Mouse (Mus musculus) brown adipose tissue, adult 24 weeks (tissue): ENCODE results near the gene Plagl2. TPM values are rescaled to one million over a fixed set of nuclear protein-coding genes. Genes with fewer than 3 reads are reported as not detected.

Source experiments
- H3K27ac ChIP-seq: fragments of 200-500 bp; replicated peaks from 2 replicates; pipeline ENCODE4 v1.5.1; 2012; ENCODE audit warnings: low read depth, mild to moderate bottlenecking, low read length
- H3K4me1 ChIP-seq: fragments of 200-500 bp; 2 replicates; pipeline ENCODE4 v1.6.1; 2012; ENCODE audit warnings: low read length, mixed read lengths; ENCODE audit not compliant: control insufficient read depth, insufficient read depth, insufficient read length
- H3K4me3 ChIP-seq: fragments of 200-500 bp; 2 replicates; pipeline ENCODE4 v1.5.1; 2012; ENCODE audit warnings: low read depth, mild to moderate bottlenecking, low read length, moderate library complexity; ENCODE audit not compliant: insufficient read depth
- polyA plus RNA-seq: library from polyadenylated mRNA; stranded (reverse); fragments of >200 nt; gene quantifications from 2 replicates; pipeline ENCODE4 v1.2.4, GENCODE M21; 2012; ENCODE audit not compliant: missing spikeins, insufficient read depth, insufficient read length

The Plagl2 gene
- polyA plus RNA-seq, 1 experiment = 2.8 TPM

GRCm38 (mm10) chr2:153259030-153259863, 18.0 kb upstream of the Plagl2 start:
- no peak overlapping the region for H3K27ac ChIP-seq
- H3K4me3 ChIP-seq = no peak overlapping the region
- no peaks in the 10 kb centered on the region for H3K4me1 ChIP-seq

- Histone ChIP-seq H3K4me1 (no peaks in the 10 kb centered on the region), H3K27ac (no peak overlapping the region), H3K4me3 (no peak overlapping the region)
These were observed 15.4 kb upstream of the Plagl2 start for GRCm38 (mm10) chr2:153256604-153257003.

GRCm38 (mm10) chr2:153249751-153250150, 8.5 kb upstream of the Plagl2 start:
- Histone ChIP-seq H3K4me3 (no peak overlapping the region), H3K27ac (no peak overlapping the region), H3K4me1 (no peaks in the 10 kb centered on the region)

GRCm38 (mm10) chr2:153242156-153242555, 930 bp upstream of the Plagl2 start:
- H3K4me1 ChIP-seq = peaks cover 9% of the 10 kb centered on the region
- H3K27ac ChIP-seq = no peak overlapping the region
- peak overlapping the region; percentile 21; the same call in 1 of the 2 replicates for H3K4me3 ChIP-seq

- peaks cover 9% of the 10 kb centered on the region for H3K4me1 ChIP-seq
- peak overlapping the region; percentile 64 for H3K27ac ChIP-seq
- peak overlapping the region; percentile 99 for H3K4me3 ChIP-seq
These were observed 458 bp downstream of the Plagl2 start for GRCm38 (mm10) chr2:153240701-153241235.

GRCm38 (mm10) chr2:153239860-153240480, 1.3 kb downstream of the Plagl2 start:
- Histone ChIP-seq H3K27ac (no peak overlapping the region; the same call in 1 of the 2 replicates), H3K4me3 (peak overlapping the region; percentile 99), H3K4me1 (peaks cover 9% of the 10 kb centered on the region)

- peaks cover 9% of the 10 kb centered on the region for H3K4me1 ChIP-seq
- H3K27ac ChIP-seq = no peak overlapping the region
- peak overlapping the region; percentile 99 for H3K4me3 ChIP-seq
These were observed 2.0 kb downstream of the Plagl2 start for GRCm38 (mm10) chr2:153239021-153239859.

GRCm38 (mm10) chr2:153238406-153238805, 2.8 kb downstream of the Plagl2 start:
- H3K4me1 ChIP-seq = peaks cover 9% of the 10 kb centered on the region
- H3K27ac ChIP-seq = no peak overlapping the region
- no peak overlapping the region for H3K4me3 ChIP-seq

GRCm38 (mm10) chr2:153237891-153238290, 3.3 kb downstream of the Plagl2 start:
- Histone ChIP-seq H3K4me1 (peaks cover 9% of the 10 kb centered on the region), H3K4me3 (no peak overlapping the region), H3K27ac (no peak overlapping the region)

- no peak overlapping the region for H3K4me3 ChIP-seq
- no peak overlapping the region for H3K27ac ChIP-seq
- H3K4me1 ChIP-seq = peaks cover 9% of the 10 kb centered on the region
These were observed 4.0 kb downstream of the Plagl2 start for GRCm38 (mm10) chr2:153237193-153237592.

- no peaks in the 10 kb centered on the region for H3K4me1 ChIP-seq
- H3K4me3 ChIP-seq = no peak overlapping the region
- H3K27ac ChIP-seq = no peak overlapping the region
These were observed 12.7 kb downstream of the Plagl2 start for GRCm38 (mm10) chr2:153228523-153228922.

- Histone ChIP-seq H3K4me3 (no peak overlapping the region), H3K4me1 (no peaks in the 10 kb centered on the region), H3K27ac (no peak overlapping the region)
These were observed 13.3 kb downstream of the Plagl2 start for GRCm38 (mm10) chr2:153227959-153228358.

GRCm38 (mm10) chr2:153225595-153225953, 15.7 kb downstream of the Plagl2 start:
- Histone ChIP-seq H3K4me1 (no peaks in the 10 kb centered on the region), H3K27ac (no peak overlapping the region), H3K4me3 (peak overlapping the region; percentile 71)

GRCm38 (mm10) chr2:153224946-153225594, 16.2 kb downstream of the Plagl2 start, which contains the start of gene Tspyl3:
Gene Tspyl3, minus strand, starts transcription at chr2:153225441.
- no peaks in the 10 kb centered on the region for H3K4me1 ChIP-seq
- H3K4me3 ChIP-seq = peak within 1 kb of the TSS; percentile 71
- H3K27ac ChIP-seq = no peak within 1 kb of the TSS
